Mouse (Mus musculus): ENCODE data around the gene Zic5. TPM values are rescaled to one million over a fixed set of nuclear protein-coding genes. Genes with fewer than 3 reads are reported as not detected.

The Zic5 gene
- polyA plus RNA-seq (2015; fragmentation: Nextera tagmentation; extraction: Ambion mirVana), result 0.06 and 0.14 TPM in 2 replicates

DNA sequence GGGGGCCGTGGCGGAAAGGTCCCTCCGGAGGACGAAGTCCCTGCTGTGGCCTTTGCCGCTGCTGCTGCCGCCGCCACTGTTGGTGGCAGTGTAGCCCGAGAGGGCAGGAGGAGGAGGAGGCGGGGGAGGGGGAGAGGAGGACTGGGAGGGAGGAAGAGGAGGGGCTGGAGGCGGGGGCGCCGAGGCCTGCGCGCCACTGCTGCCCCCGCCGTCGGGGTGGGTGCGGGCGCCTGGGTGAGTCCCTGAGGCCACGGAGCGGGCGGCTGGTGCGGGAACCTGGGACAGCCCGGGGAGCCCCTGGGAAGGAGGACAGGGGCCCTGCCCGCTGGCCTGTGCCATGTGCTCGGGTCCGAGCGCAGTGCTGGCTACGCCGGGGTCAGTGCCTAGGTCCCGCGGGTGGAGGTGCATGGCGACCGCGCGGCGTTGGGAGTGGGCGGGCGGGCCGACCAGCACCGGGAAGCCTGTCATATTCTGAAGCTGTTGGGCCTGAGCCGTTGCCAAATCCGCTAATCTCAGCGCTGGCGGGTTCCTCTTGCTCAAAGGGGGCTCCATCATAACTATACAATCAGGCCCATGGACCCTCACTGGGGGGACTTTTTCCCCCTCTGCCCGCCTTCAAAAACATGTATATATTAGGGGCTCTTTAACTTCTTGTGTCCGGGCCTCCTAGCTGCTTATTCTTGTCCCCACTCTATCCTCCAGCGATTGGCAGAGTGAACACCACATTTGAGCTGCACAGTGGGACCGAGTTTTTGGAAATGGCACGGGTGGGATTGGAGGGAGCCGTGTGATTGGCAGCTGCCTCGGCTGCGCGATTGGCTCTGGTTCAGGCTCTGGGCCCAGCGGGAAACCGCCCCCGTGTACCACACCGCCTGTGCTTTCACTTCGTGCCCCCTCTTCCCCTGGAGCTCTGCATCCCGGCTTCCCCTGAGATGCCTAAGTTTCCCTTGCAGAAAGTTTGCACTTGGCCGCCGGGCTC, at the start of gene Zic5:
Gene Zic5 (minus strand): TSS at position 915 of the 979 bp plus-strand sequence.
- Histone ChIP-seq H3K4me3 (ENCODE audit: low read length) (peak within 1 kb of the TSS; percentile 51), H3K36me3 (ENCODE audit: insufficient read depth, low read length) (no peaks in the 10 kb centered on the region), H3K27ac (ENCODE audit: low read length) (no peak within 1 kb of the TSS), H3K4me2 (replicated peaks; ENCODE audit: low read depth, low read length) (peak within 1 kb of the TSS; percentile 84), H3K9ac (replicated peaks; ENCODE audit: low read length) (peak within 1 kb of the TSS; percentile 22; the same call in 1 of the 2 replicates), H3K4me1 (ENCODE audit: insufficient read depth, low read length) (peaks cover 20% of the 10 kb centered on the region), H3K9me3 (ENCODE audit: low read length) (no peaks in the 10 kb centered on the region), H3K27me3 (ENCODE audit: insufficient read depth, low read length) (peaks cover 95% of the 10 kb centered on the region)
- ATAC-seq (ENCODE audit: low FRiP score, low TSS enrichment), result peak; percentile 49
- under 1% methylated on average over 49 of the region's 62 CpGs for WGBS

GRCm38 (mm10) chr14:122513511-122514036, 48.1 kb upstream of the Zic5 start:
- 65% methylated on average over 1 of the region's 1 CpGs for WGBS
- Histone ChIP-seq H3K4me1 (ENCODE audit: insufficient read depth, low read length) (no peaks in the 10 kb centered on the region), H3K4me2 (replicated peaks; ENCODE audit: low read depth, low read length) (no peak overlapping the region), H3K27ac (ENCODE audit: low read length) (no peak overlapping the region), H3K36me3 (ENCODE audit: insufficient read depth, low read length) (no peaks in the 10 kb centered on the region), H3K27me3 (ENCODE audit: insufficient read depth, low read length) (no peaks in the 10 kb centered on the region), H3K9me3 (ENCODE audit: low read length) (no peaks in the 10 kb centered on the region), H3K4me3 (ENCODE audit: low read length) (no peak overlapping the region), H3K9ac (replicated peaks; ENCODE audit: low read length) (no peak overlapping the region)
- ATAC-seq (ENCODE audit: low FRiP score, low TSS enrichment), result no peak

DNA sequence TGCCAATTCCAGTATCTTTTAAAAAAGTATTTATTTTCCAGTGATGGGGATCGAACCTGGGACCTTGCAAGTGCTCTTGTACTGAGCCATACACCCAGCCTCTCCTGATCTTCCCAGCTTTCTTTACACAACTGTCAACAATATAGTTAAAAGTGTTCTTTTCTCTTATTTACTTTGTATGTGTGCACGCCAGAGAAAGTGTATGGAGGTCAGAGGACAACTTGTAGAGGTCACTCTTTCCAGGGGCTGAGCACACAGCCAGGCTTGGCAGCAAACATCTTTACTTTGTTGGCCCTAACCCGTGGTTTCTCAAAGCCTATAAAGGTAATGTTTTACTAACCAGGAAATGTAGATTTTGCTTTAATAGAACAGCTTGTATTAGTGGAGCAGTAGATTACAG, 46.0 kb upstream of the Zic5 start:
- no peaks in the 10 kb centered on the region for H3K4me1 ChIP-seq (ENCODE audit: insufficient read depth, low read length)
- WGBS, result 49% methylated on average over 3 of the region's 3 CpGs
- H3K27ac ChIP-seq (ENCODE audit: low read length), result no peak overlapping the region
- no peak overlapping the region for H3K4me2 ChIP-seq (replicated peaks; ENCODE audit: low read depth, low read length)
- ATAC-seq (ENCODE audit: low FRiP score, low TSS enrichment), result no peak
- H3K27me3 ChIP-seq (ENCODE audit: insufficient read depth, low read length), result no peaks in the 10 kb centered on the region
- no peaks in the 10 kb centered on the region for H3K9me3 ChIP-seq (ENCODE audit: low read length)
- no peak overlapping the region for H3K4me3 ChIP-seq (ENCODE audit: low read length)
- no peak overlapping the region for H3K9ac ChIP-seq (replicated peaks; ENCODE audit: low read length)
- no peaks in the 10 kb centered on the region for H3K36me3 ChIP-seq (ENCODE audit: insufficient read depth, low read length)

DNA sequence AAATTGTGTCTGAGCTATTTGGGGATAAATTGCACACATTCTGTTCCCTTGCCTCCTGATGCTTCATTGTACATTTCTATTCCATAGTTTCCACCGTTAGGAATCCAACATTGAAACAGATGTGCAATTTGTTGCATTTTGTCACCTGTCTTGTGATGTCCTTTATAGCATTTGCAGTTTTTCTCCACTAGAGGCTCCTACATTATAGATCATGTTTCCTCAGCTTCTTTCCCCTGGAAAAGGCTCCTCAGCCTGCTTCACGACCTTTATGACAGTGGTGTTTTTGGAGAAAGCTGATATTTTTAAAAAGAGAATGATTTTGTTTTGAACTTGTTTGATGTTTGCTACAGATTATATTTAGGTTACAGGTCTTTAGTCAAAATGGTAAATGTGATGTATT, 43.6 kb upstream of the Zic5 start:
- WGBS, result 16% methylated on average over 2 of the region's 2 CpGs
- no peak for ATAC-seq (ENCODE audit: low FRiP score, low TSS enrichment)
- H3K9me3 ChIP-seq (ENCODE audit: low read length), result no peaks in the 10 kb centered on the region

GRCm38 (mm10) chr14:122492015-122492414, 26.5 kb upstream of the Zic5 start:
- no peak overlapping the region for H3K4me2 ChIP-seq (replicated peaks; ENCODE audit: low read depth, low read length)
- peaks cover 59% of the 10 kb centered on the region for H3K27me3 ChIP-seq (ENCODE audit: insufficient read depth, low read length)
- H3K9ac ChIP-seq (replicated peaks; ENCODE audit: low read length), result no peak overlapping the region
- H3K27ac ChIP-seq (ENCODE audit: low read length), result no peak overlapping the region
- peaks cover 3% of the 10 kb centered on the region; the same call in 1 of the 2 replicates for H3K9me3 ChIP-seq (ENCODE audit: low read length)
- WGBS, result 90% methylated on average over 1 of the region's 1 CpGs
- H3K36me3 ChIP-seq (ENCODE audit: insufficient read depth, low read length), result no peaks in the 10 kb centered on the region
- no peak overlapping the region for H3K4me3 ChIP-seq (ENCODE audit: low read length)
- peaks cover 4% of the 10 kb centered on the region; the same call in 1 of the 2 replicates for H3K4me1 ChIP-seq (ENCODE audit: insufficient read depth, low read length)
- no peak for ATAC-seq (ENCODE audit: low FRiP score, low TSS enrichment)

More for the DNA sequence above, 43.6 kb upstream of the Zic5 start:
- Histone ChIP-seq H3K4me3 (ENCODE audit: low read length) (no peak overlapping the region), H3K4me2 (replicated peaks; ENCODE audit: low read depth, low read length) (no peak overlapping the region), H3K36me3 (ENCODE audit: insufficient read depth, low read length) (no peaks in the 10 kb centered on the region), H3K27ac (ENCODE audit: low read length) (no peak overlapping the region), H3K4me1 (ENCODE audit: insufficient read depth, low read length) (no peaks in the 10 kb centered on the region), H3K9ac (replicated peaks; ENCODE audit: low read length) (no peak overlapping the region), H3K27me3 (ENCODE audit: insufficient read depth, low read length) (no peaks in the 10 kb centered on the region)

DNA sequence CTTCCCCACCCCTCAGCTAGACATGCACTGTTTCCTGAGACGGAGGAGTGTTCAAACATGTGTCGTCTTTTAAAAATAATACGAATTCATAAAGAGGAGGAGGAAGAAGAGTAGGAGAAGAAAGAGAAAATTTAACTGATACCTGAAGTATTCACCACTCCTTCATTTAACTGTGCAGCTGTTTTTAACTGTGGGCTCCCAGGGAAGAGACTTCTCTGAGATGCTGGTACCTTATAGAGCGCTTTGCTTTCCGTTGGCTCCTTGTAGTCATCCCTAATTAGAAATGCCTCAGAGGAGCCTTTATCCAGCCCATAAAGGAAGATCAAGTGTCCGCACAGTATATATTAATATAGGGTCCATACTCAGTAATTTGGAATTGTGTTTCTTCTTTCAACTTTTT, 26.0 kb upstream of the Zic5 start:
- no peak overlapping the region for H3K27ac ChIP-seq (ENCODE audit: low read length)
- peaks cover 4% of the 10 kb centered on the region; the same call in 1 of the 2 replicates for H3K4me1 ChIP-seq (ENCODE audit: insufficient read depth, low read length)
- no peak overlapping the region for H3K4me2 ChIP-seq (replicated peaks; ENCODE audit: low read depth, low read length)
- H3K27me3 ChIP-seq (ENCODE audit: insufficient read depth, low read length), result peaks cover 61% of the 10 kb centered on the region
- WGBS, result 68% methylated on average over 6 of the region's 6 CpGs
- no peaks in the 10 kb centered on the region for H3K36me3 ChIP-seq (ENCODE audit: insufficient read depth, low read length)
- peaks cover 3% of the 10 kb centered on the region; the same call in 1 of the 2 replicates for H3K9me3 ChIP-seq (ENCODE audit: low read length)
- no peak overlapping the region for H3K9ac ChIP-seq (replicated peaks; ENCODE audit: low read length)
- H3K4me3 ChIP-seq (ENCODE audit: low read length), result no peak overlapping the region
- ATAC-seq (ENCODE audit: low FRiP score, low TSS enrichment), result no peak

- H3K27me3 ChIP-seq (ENCODE audit: insufficient read depth, low read length), result peaks cover 65% of the 10 kb centered on the region
- H3K4me2 ChIP-seq (replicated peaks; ENCODE audit: low read depth, low read length), result peak within 1 kb of the TSS; percentile 30
- H3K27ac ChIP-seq (ENCODE audit: low read length), result no peak within 1 kb of the TSS
- no peaks in the 10 kb centered on the region for H3K36me3 ChIP-seq (ENCODE audit: insufficient read depth, low read length)
- 2% methylated on average over 51 of the region's 51 CpGs for WGBS
- no peak within 1 kb of the TSS for H3K9ac ChIP-seq (replicated peaks; ENCODE audit: low read length)
- peaks cover 4% of the 10 kb centered on the region; the same call in 1 of the 2 replicates for H3K4me1 ChIP-seq (ENCODE audit: insufficient read depth, low read length)
- H3K9me3 ChIP-seq (ENCODE audit: low read length), result peaks cover 3% of the 10 kb centered on the region; the same call in 1 of the 2 replicates
- H3K4me3 ChIP-seq (ENCODE audit: low read length), result peak within 1 kb of the TSS; percentile 32
- peak; percentile 63 for ATAC-seq (ENCODE audit: low FRiP score, low TSS enrichment)
Measured at GRCm38 (mm10) chr14:122490441-122491328, 25.2 kb upstream of the Zic5 start, which contains the start of gene Gm10837. Gene Gm10837, plus strand, starts transcription at chr14:122490586.

GRCm38 (mm10) chr14:122489686-122490414, 24.4 kb upstream of the Zic5 start:
- H3K4me3 ChIP-seq (ENCODE audit: low read length), result no peak overlapping the region
- H3K9ac ChIP-seq (replicated peaks; ENCODE audit: low read length), result no peak overlapping the region
- H3K4me1 ChIP-seq (ENCODE audit: insufficient read depth, low read length), result peaks cover 4% of the 10 kb centered on the region; the same call in 1 of the 2 replicates
- no peak overlapping the region for H3K4me2 ChIP-seq (replicated peaks; ENCODE audit: low read depth, low read length)
- H3K9me3 ChIP-seq (ENCODE audit: low read length), result peaks cover 3% of the 10 kb centered on the region; the same call in 1 of the 2 replicates
- H3K36me3 ChIP-seq (ENCODE audit: insufficient read depth, low read length), result no peaks in the 10 kb centered on the region
- H3K27me3 ChIP-seq (ENCODE audit: insufficient read depth, low read length), result peaks cover 71% of the 10 kb centered on the region
- no peak overlapping the region for H3K27ac ChIP-seq (ENCODE audit: low read length)
- ATAC-seq (ENCODE audit: low FRiP score, low TSS enrichment), result no peak
- 4% methylated on average over 12 of the region's 12 CpGs for WGBS

- ATAC-seq (ENCODE audit: low FRiP score, low TSS enrichment), result no peak
- Histone ChIP-seq H3K4me1 (ENCODE audit: insufficient read depth, low read length) (peaks cover 4% of the 10 kb centered on the region; the same call in 1 of the 2 replicates), H3K27me3 (ENCODE audit: insufficient read depth, low read length) (peaks cover 79% of the 10 kb centered on the region), H3K4me2 (replicated peaks; ENCODE audit: low read depth, low read length) (no peak overlapping the region), H3K9ac (replicated peaks; ENCODE audit: low read length) (no peak overlapping the region), H3K9me3 (ENCODE audit: low read length) (peaks cover 3% of the 10 kb centered on the region; the same call in 1 of the 2 replicates), H3K36me3 (ENCODE audit: insufficient read depth, low read length) (no peaks in the 10 kb centered on the region), H3K4me3 (ENCODE audit: low read length) (no peak overlapping the region), H3K27ac (ENCODE audit: low read length) (no peak overlapping the region)
- under 1% methylated on average over 5 of the region's 5 CpGs for WGBS
Measured at GRCm38 (mm10) chr14:122489041-122489440, 23.6 kb upstream of the Zic5 start.

Measured in kidney, embryonic 16.5 days (tissue).